Mouse (Mus musculus): ENCODE measurements at regions not wholly inside any gene's neighbourhood (a gene's known extent, or its start where the extent isn't known, plus 50 kb on each side); places are given as distances from the start of the nearest gene placed in this dataset.
"Not testable (repeated sequence)": the region's sequence is repeated elsewhere in the genome, so short reads cannot be mapped to it uniquely, and the experiment has no call there.

DNA sequence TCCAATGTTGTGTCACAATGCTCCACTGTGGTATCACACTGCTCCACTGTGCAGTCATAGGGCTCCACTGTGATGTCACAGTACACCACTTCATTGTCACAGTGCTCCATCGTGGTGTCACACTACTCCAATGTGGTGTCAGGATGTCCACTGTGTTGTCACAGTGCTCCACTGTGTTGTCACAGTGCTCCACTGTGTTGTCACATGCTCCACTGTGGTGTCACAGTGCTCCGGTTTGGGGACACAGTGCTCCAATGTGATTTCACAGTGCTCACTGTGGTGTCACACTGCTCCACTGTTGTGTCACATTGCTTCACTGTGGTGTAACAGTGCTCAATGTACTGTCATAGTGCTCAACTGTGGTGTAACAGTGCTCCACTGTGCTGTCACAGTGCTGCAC, 108.1 kb upstream of the Scaf8 start:
- Histone ChIP-seq H3K27ac (no peak overlapping the region), H3K36me3 (no peaks in the 10 kb centered on the region), H3K4me1 (no peaks in the 10 kb centered on the region), H3K4me2 (no peak overlapping the region), H3K4me3 (replicated peaks) (no peak overlapping the region), H3K9me3 (replicated peaks) (peaks cover 27% of the 10 kb centered on the region), H3K9ac (no peak overlapping the region), H3K27me3 (no peaks in the 10 kb centered on the region)
- 82% methylated on average over 2 of the region's 2 CpGs for WGBS
- 0 out of 2 replicates have a peak, but pooled peaks have one; percentile 43 for ATAC-seq (replicated peaks; ENCODE audit: low FRiP score)

DNA sequence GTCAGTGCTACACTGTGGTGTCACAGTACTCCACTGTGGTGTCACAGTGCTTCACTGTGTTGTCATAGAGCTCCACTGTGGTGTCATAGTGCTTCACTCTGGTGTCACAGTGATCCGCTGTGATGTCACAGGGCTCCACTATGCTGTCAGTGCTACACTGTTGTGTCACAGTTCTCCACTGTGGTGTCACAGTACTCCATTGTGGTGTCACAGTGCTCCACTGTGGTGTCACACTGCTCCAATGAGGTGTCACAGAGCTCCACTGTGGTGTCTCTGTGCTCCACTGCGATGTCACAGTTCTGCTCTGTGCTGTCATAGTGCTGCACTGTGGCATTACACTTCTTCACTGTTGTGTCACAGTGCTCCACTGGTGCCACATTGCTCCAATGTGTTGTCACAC, 107.5 kb upstream of the Scaf8 start:
- Histone ChIP-seq H3K4me3 (replicated peaks) (no peak overlapping the region), H3K9ac (no peak overlapping the region), H3K27ac (no peak overlapping the region), H3K4me1 (no peaks in the 10 kb centered on the region), H3K36me3 (no peaks in the 10 kb centered on the region), H3K27me3 (no peaks in the 10 kb centered on the region), H3K4me2 (no peak overlapping the region), H3K9me3 (replicated peaks) (peaks cover 30% of the 10 kb centered on the region)
- 65% methylated on average over 2 of the region's 2 CpGs for WGBS
- ATAC-seq (replicated peaks; ENCODE audit: low FRiP score): 0 out of 2 replicates have a peak, but pooled peaks have one; percentile 31

DNA sequence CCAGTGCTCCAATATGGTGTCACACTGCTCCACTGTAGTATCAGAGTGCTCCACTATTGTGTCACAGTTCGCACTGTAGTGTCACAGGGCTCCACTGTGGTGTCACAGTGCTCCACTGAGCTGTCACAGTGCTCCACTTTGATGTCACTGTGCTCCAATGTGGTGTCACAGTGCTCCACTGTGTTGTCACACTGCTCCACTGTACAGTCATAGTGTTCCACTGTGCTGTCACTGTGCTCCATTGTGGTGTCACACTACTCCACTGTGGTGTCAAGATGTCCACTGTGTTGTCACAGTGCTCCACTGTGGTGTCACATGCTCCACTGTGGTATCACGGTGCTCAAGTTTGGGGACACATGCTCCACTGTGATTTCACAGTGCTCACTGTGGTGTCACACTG, 104.8 kb upstream of the Scaf8 start:
- Histone ChIP-seq H3K4me2 (no peak overlapping the region), H3K36me3 (no peaks in the 10 kb centered on the region), H3K4me3 (replicated peaks) (no peak overlapping the region), H3K27me3 (no peaks in the 10 kb centered on the region), H3K9ac (no peak overlapping the region), H3K4me1 (no peaks in the 10 kb centered on the region), H3K9me3 (replicated peaks) (peaks cover 37% of the 10 kb centered on the region), H3K27ac (no peak overlapping the region)
- 48% methylated on average over 2 of the region's 2 CpGs for WGBS
- no peak for ATAC-seq (replicated peaks; ENCODE audit: low FRiP score)

DNA sequence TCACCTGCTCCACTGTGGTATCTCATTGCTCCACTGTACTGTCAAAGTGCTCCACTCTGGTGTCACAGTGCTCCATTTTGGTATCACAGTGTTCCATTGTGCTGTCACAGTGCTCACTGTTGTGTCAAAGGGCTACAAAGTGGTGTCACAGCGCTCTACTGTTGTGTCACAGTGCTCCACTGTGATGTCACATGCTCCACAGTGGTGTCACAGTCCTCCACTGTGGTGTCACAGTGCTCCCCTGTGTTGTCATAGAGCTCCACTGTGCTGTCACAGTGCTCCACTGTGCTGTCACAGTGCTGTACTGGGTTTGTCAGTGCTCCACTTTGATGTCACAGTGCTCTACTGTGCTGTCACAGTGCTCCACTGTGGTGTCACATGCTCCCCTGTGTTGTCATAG, 102.7 kb upstream of the Scaf8 start:
- Histone ChIP-seq H3K4me1 (no peaks in the 10 kb centered on the region), H3K9ac (no peak overlapping the region), H3K27ac (no peak overlapping the region), H3K4me3 (replicated peaks) (no peak overlapping the region), H3K9me3 (replicated peaks) (peaks cover 32% of the 10 kb centered on the region), H3K36me3 (no peaks in the 10 kb centered on the region), H3K27me3 (no peaks in the 10 kb centered on the region), H3K4me2 (no peak overlapping the region)
- no peak for ATAC-seq (replicated peaks; ENCODE audit: low FRiP score)
- 49% methylated on average over 1 of the region's 1 CpGs for WGBS

DNA sequence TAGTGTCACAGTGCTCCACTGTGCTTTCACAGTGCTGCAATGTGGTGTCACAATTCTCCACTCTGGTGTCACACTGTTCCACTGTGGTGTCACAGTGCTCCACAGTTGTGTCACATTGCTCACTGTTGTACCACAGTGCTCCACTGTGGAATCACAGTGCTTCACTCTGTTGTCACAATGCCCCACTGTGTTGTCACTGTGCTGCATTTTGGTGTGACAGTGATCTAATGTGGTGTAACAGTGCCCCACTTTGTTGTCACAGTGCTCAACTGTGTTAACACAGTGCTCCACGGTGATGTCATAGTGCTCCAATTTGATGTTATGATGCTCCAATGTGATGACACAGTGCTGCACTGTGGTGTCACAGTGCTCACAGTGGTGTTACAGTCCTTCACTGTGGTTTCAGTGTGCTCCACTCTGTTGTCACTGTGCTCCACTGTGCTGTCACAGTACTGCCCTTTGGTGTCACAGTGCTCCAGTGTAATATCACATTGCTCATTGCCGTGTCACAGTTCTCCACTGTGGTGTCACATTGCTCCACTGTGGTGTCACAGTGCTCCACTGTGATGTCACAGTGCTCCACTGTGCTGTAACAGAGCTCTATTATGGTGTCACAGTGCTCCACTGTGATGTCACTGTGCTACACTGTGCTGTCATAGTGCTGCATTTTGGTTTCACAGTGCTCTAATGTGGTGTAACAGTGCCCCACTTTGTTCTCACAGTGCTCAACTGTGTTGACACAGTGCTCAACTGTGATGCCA, 95.0 kb upstream of the Scaf8 start:
- H3K4me3 ChIP-seq (replicated peaks): no peak overlapping the region
- no peak overlapping the region for H3K4me2 ChIP-seq
- H3K9ac ChIP-seq: no peak overlapping the region
- 91% methylated on average over 2 of the region's 2 CpGs for WGBS
- peaks cover 23% of the 10 kb centered on the region for H3K9me3 ChIP-seq (replicated peaks)
- no peaks in the 10 kb centered on the region for H3K36me3 ChIP-seq
- peak; percentile 65; the same call in 1 of the 2 replicates for ATAC-seq (replicated peaks; ENCODE audit: low FRiP score)
- H3K4me1 ChIP-seq: no peaks in the 10 kb centered on the region
- H3K27me3 ChIP-seq: no peaks in the 10 kb centered on the region
- H3K27ac ChIP-seq: no peak overlapping the region

DNA sequence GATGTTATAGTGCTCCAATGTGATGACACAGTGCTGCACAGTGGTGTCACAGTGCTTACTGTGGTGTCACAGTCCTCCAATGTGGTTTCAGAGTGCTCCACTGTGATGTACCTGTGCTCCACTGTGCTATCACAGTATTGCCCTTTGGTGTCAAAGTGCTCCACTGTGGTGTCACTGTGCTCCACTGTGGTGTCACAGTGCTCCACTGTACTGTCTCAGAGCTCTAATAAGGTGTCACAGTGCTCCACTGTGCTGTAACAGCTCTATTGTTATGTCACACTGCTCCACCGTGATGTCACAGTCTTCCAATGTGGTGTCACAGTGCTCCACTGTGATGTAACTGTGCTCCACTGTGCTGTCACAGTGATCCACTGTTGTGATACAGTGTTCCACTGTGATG, 94.4 kb upstream of the Scaf8 start:
- Histone ChIP-seq H3K4me1 (no peaks in the 10 kb centered on the region), H3K27me3 (no peaks in the 10 kb centered on the region), H3K4me3 (replicated peaks) (no peak overlapping the region), H3K4me2 (no peak overlapping the region), H3K9ac (no peak overlapping the region), H3K27ac (no peak overlapping the region), H3K9me3 (replicated peaks) (peaks cover 18% of the 10 kb centered on the region), H3K36me3 (no peaks in the 10 kb centered on the region)
- ATAC-seq (replicated peaks; ENCODE audit: low FRiP score): peak; percentile 73; the same call in 1 of the 2 replicates
- 94% methylated on average over 1 of the region's 1 CpGs for WGBS

DNA sequence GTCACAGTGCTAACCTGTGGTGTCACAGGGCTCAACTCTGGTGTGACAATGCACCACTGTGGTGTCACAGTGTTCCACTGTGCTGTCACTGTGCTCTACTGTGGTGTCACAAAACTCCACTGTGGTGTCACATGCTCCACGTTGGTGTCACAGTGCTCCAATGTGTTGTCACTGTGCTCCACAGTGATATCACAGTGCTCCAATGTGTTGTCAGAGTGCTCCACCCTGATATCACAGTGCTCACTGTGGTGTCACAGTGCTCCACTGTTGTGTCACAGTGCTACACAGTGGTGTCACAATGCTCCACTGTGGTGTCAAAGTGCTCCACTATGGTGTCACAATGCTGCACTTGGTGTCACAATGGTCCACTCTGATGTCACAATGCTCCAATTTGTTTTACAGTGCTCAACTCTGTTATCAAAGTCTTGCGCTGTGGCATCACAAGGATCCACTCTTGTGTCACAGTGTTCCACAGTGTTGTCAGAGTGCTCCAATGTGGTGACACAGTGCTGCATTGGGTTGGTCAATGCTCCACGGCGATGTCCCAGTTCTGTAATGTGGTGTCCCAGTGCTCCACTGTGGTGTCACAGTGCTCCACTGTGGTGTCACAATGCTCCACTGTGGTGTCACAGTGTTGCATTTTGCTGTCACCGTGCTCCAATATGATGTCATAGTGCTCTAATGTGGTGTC, 92.4 kb upstream of the Scaf8 start:
- H3K27me3 ChIP-seq: no peaks in the 10 kb centered on the region
- no peak overlapping the region for H3K4me2 ChIP-seq
- H3K9ac ChIP-seq: no peak overlapping the region
- no peak overlapping the region for H3K27ac ChIP-seq
- no peak overlapping the region for H3K4me3 ChIP-seq (replicated peaks)
- no peak for ATAC-seq (replicated peaks; ENCODE audit: low FRiP score)
- H3K4me1 ChIP-seq: no peaks in the 10 kb centered on the region
- no peaks in the 10 kb centered on the region for H3K36me3 ChIP-seq
- peaks cover 17% of the 10 kb centered on the region; the same call in 1 of the 2 replicates for H3K9me3 ChIP-seq (replicated peaks)
- WGBS: 88% methylated on average over 5 of the region's 5 CpGs

DNA sequence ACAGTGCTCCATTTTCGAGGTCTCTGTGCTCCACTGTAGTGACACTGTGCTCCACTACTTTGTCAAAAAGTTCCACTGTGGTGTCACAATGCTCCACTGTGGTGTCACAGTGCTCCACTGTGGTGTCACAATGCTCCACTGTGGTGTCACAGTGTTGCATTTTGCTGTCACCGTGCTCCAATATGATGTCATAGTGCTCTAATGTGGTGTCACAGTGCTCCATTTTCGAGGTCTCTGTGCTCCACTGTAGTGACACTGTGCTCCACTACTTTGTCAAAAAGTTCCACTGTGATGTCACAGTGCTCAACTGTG, 91.9 kb upstream of the Scaf8 start:
- H3K9ac ChIP-seq; ATAC-seq (replicated peaks; ENCODE audit: low FRiP score); H3K4me1 ChIP-seq; H3K4me3 ChIP-seq (replicated peaks); H3K27me3 ChIP-seq; H3K27ac ChIP-seq; H3K36me3 ChIP-seq; H3K4me2 ChIP-seq: not testable (repeated sequence)
- WGBS: 59% methylated on average over 3 of the region's 3 CpGs
- peaks cover 17% of the 10 kb centered on the region; the same call in 1 of the 2 replicates for H3K9me3 ChIP-seq (replicated peaks)

DNA sequence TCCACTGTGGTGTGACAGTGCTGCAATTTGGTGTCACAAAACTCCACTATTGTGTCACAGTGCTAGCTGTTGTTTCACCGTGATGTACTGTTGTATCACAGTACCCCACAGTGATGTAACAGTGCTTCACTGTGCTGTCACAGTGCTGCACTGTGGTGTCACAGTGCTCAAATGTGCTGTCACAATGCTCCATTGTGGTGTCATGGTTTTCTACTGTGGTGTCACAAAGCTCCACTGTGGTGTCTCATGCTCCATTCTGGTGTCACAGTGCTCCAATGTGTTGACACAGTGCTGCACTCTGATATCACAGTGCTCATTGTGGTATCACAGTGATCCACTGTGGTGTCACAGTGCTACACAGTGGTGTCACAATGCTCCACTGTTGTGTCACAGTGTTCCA, 91.3 kb upstream of the Scaf8 start:
- H3K27ac ChIP-seq: no peak overlapping the region

DNA sequence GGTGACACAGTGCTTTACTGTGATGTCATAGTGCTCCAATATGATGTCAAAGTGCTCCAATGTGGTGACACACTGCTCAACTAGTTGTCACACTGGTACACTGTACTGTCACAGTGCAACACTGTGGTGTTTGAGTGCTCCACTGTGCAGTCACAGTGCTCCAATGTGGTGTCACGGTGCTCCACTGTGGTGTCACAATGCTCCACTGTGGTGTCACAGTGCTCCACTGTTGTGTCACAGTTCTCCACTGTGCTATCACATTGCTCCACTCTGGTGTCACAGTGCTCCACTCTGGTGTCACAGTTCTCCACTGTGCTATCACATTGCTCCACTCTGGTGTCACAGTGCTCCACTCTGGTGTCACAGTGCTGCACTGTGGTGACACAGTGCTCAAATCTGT, 87.9 kb upstream of the Scaf8 start:
- not testable (repeated sequence) for ATAC-seq (replicated peaks; ENCODE audit: low FRiP score); H3K27ac ChIP-seq; H3K4me2 ChIP-seq; H3K27me3 ChIP-seq; H3K4me3 ChIP-seq (replicated peaks); H3K9ac ChIP-seq; H3K36me3 ChIP-seq; H3K9me3 ChIP-seq (replicated peaks); H3K4me1 ChIP-seq
- 38% methylated on average over 1 of the region's 1 CpGs for WGBS

More for the DNA sequence above, 91.3 kb upstream of the Scaf8 start:
- H3K36me3 ChIP-seq: no peaks in the 10 kb centered on the region
- no peak for ATAC-seq (replicated peaks; ENCODE audit: low FRiP score)
- no peak overlapping the region for H3K9ac ChIP-seq
- H3K4me3 ChIP-seq (replicated peaks): no peak overlapping the region
- WGBS: 88% methylated on average over 1 of the region's 1 CpGs
- peaks cover 17% of the 10 kb centered on the region; the same call in 1 of the 2 replicates for H3K9me3 ChIP-seq (replicated peaks)
- H3K27me3 ChIP-seq: no peaks in the 10 kb centered on the region
- H3K4me1 ChIP-seq: no peaks in the 10 kb centered on the region
- H3K4me2 ChIP-seq: no peak overlapping the region

DNA sequence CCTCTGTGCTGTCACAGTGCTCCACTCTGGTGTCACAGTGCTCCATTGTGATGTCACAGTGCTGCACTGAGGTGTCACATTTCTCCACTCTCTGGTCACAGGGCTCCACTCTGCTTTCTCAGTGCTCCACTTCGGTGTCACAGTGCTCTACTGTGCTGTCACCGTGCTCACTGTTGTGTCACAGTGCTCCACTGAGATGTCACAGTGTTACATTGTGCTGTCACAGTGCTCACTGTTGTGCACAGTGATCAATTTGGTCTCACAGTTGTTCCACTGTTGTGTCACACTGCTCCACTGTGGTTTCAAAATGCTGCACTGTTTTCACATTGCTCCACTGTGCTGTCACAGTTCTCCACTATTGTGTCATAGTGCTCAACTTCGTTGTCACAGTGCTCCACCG, 87.4 kb upstream of the Scaf8 start:
- H3K4me3 ChIP-seq (replicated peaks): no peak overlapping the region
- 80% methylated on average over 4 of the region's 4 CpGs for WGBS
- H3K27ac ChIP-seq: no peak overlapping the region
- ATAC-seq (replicated peaks; ENCODE audit: low FRiP score): no peak
- H3K9ac ChIP-seq: no peak overlapping the region
- no peaks in the 10 kb centered on the region for H3K36me3 ChIP-seq
- H3K4me1 ChIP-seq: no peaks in the 10 kb centered on the region
- no peaks in the 10 kb centered on the region for H3K27me3 ChIP-seq
- peaks cover 7% of the 10 kb centered on the region; the same call in 1 of the 2 replicates for H3K9me3 ChIP-seq (replicated peaks)
- no peak overlapping the region for H3K4me2 ChIP-seq

DNA sequence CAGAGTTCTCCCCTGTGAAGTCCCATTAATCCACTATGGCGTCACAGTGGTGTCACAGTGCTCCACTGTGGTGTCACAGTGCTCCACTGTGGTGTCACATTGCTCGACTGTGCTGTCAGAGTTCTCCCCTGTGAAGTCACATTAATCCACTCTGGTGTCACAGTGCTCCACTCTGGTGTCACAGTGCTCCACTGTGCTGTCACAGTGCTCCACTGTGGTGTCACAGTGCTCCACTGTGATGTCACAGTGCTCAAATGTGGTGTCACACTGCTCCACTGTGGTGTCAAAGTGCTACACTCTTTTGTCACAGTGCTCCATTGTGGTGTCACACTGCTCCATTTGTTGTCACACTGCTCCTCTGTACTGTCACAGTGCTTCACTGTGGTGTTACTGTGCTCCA, 85.0 kb upstream of the Scaf8 start:
- 69% methylated on average over 2 of the region's 2 CpGs for WGBS
- not testable (repeated sequence) for H3K4me1 ChIP-seq; H3K4me3 ChIP-seq (replicated peaks); H3K27me3 ChIP-seq; H3K9ac ChIP-seq; H3K36me3 ChIP-seq; H3K4me2 ChIP-seq; H3K27ac ChIP-seq; H3K9me3 ChIP-seq (replicated peaks)
- ATAC-seq (replicated peaks; ENCODE audit: low FRiP score): peak; percentile 66; the same call in 1 of the 2 replicates

Measured in kidney, embryonic 15.5 days (tissue).